Mouse (Mus musculus) forebrain, embryonic 12.5 days (tissue): ENCODE results near the gene Egfr. TPM values are rescaled to one million over a fixed set of nuclear protein-coding genes. Genes with fewer than 3 reads are reported as not detected.
A peak's percentile ranks its signal among the peaks of the same experiment; 100 is the strongest.

Experiments
- ATAC-seq: fragments of 200-750 bp; cut with Nextera tagmentation; 2 replicates; pipeline ENCODE4 v1.8.0; 2017; ENCODE audit warnings: moderate TSS enrichment; ENCODE audit not compliant: low FRiP score
- H3K27ac ChIP-seq: fragments of 300-500 bp; sonication (generic); 2 replicates; pipeline ENCODE4 v1.5.1; 2016; ENCODE audit warnings: mild to moderate bottlenecking
- H3K27me3 ChIP-seq: fragments of 300-500 bp; sonication (generic); 2 replicates; pipeline ENCODE4 v1.6.1; 2016; ENCODE audit warnings: mild to moderate bottlenecking
- H3K36me3 ChIP-seq: fragments of 300-500 bp; sonication (generic); replicated peaks from 2 replicates; pipeline ENCODE4 v1.6.1; 2016; ENCODE audit warnings: mild to moderate bottlenecking
- H3K4me1 ChIP-seq: fragments of 300-500 bp; sonication (generic); 2 replicates; pipeline ENCODE4 v1.6.1; 2016
- H3K4me2 ChIP-seq: fragments of 300-500 bp; sonication (generic); 2 replicates; pipeline ENCODE4 v1.6.1; 2016; ENCODE audit warnings: mild to moderate bottlenecking, moderate library complexity
- H3K4me3 ChIP-seq: fragments of 300-500 bp; sonication (generic); replicated peaks from 2 replicates; pipeline ENCODE4 v1.5.1; 2016; ENCODE audit warnings: mild to moderate bottlenecking
- H3K9ac ChIP-seq: fragments of 300-500 bp; sonication (generic); 2 replicates; pipeline ENCODE4 v1.6.1; 2016; ENCODE audit warnings: mild to moderate bottlenecking
- H3K9me3 ChIP-seq: fragments of 300-500 bp; sonication (generic); 2 replicates; pipeline ENCODE4 v1.6.1; 2016
- WGBS: fragments of 180-500 bp; shearing (Covaris S2); methylation state at CpG from one replicate; pipeline ENCODE4 v1.1.7; 2016; 5-methylcytosine and 5-hydroxymethylcytosine counted together
- polyA plus RNA-seq: library from polyadenylated mRNA; unstranded; fragments of >200 nt; fragmentation: Nextera tagmentation; extraction: Ambion mirVana; gene quantifications from 2 replicates; pipeline ENCODE4 v1.2.1, GENCODE M21; 2016

The Egfr gene
- polyA plus RNA-seq: 3.5 and 4.7 TPM in 2 replicates

DNA sequence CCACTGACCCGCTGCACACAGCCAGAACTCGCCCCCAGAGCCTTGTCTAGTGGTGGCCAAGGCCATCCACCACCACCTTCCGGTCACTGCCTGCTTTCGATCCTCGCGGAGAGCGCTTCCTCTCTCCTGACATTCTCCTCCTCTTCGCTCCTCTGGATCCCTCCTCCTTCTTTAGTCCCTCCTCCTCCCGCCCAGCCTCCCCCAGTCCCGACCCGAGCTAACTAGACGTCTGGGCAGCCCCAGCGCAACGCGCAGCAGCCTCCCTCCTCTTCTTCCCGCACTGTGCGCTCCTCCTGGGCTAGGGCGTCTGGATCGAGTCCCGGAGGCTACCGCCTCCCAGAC, at the start of gene Egfr:
TSS of gene Egfr (plus strand) at position 197 of the 342 bp plus-strand sequence.
- peaks cover 44% of the 10 kb centered on the region for H3K27me3 ChIP-seq
- peaks cover 15% of the 10 kb centered on the region; the same call in 1 of the 2 replicates for H3K4me1 ChIP-seq
- no peak within 1 kb of the TSS for H3K27ac ChIP-seq
- peak; percentile 86 for ATAC-seq
- H3K9me3 ChIP-seq: no peaks in the 10 kb centered on the region
- no peaks in the 10 kb centered on the region for H3K36me3 ChIP-seq
- 2% methylated on average over 21 of the region's 21 CpGs for WGBS
- H3K9ac ChIP-seq: peak within 1 kb of the TSS; percentile 33
- H3K4me2 ChIP-seq: peak within 1 kb of the TSS; percentile 95
- peak within 1 kb of the TSS; percentile 49 for H3K4me3 ChIP-seq

DNA sequence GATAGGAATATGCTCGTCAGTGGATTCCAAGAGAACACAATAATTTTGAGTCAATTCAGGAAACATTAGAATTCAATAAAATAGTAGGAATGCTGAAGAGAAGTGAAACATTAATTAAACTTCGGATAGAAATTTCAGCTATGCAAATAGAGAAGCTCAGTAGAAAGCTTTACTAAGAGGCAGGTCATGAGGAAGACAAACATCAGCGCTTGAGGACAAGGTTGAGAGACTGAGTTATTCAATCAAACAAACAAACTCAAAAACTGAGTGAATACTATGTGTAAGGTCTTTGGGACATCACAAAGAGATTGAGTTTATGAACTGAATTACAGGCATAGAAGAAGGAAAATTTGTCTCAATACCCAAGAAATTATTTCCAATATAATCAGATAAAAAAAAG, 48.8 kb upstream of the Egfr start:
- H3K36me3 ChIP-seq: no peaks in the 10 kb centered on the region
- no peaks in the 10 kb centered on the region for H3K27me3 ChIP-seq
- no peaks in the 10 kb centered on the region for H3K9me3 ChIP-seq
- H3K4me1 ChIP-seq: no peaks in the 10 kb centered on the region
- H3K4me3 ChIP-seq: no peak overlapping the region
- WGBS: 92% methylated on average over 3 of the region's 3 CpGs
- H3K4me2 ChIP-seq: no peak overlapping the region
- H3K27ac ChIP-seq: no peak overlapping the region
- ATAC-seq: no peak
- H3K9ac ChIP-seq: no peak overlapping the region

DNA sequence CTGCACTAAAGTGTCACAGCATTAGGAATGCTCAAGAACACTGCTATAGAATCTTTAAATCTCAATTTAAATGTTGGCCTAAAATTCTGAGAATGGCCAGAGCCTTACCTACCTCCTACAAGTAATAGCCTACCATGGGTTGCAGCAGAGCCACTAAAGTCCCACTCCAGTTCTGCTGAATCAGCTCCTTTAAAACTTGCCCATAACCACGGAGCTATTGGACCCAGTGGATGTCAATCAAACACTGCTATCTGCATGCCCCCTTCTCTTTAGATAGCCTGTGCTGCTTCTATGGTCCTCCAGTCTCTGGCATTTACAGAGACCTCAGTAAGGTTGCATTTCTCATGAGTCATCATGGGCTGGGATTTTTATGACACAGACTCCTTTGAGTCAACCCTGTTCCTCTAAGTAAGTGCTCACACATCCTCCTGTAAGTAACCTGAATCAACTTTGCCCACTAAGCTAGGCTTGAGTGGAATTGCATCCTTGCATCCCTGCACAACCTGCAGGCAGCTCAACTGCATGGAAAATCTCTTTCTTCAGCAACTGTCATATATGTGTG, 16.8 kb upstream of the Egfr start:
- no peaks in the 10 kb centered on the region for H3K36me3 ChIP-seq
- H3K4me2 ChIP-seq: no peak overlapping the region
- no peak overlapping the region for H3K9ac ChIP-seq
- H3K27me3 ChIP-seq: no peaks in the 10 kb centered on the region
- H3K4me1 ChIP-seq: no peaks in the 10 kb centered on the region
- no peak overlapping the region for H3K27ac ChIP-seq
- H3K4me3 ChIP-seq: no peak overlapping the region
- ATAC-seq: no peak
- no peaks in the 10 kb centered on the region for H3K9me3 ChIP-seq
- WGBS: 61% methylated on average over 1 of the region's 1 CpGs

DNA sequence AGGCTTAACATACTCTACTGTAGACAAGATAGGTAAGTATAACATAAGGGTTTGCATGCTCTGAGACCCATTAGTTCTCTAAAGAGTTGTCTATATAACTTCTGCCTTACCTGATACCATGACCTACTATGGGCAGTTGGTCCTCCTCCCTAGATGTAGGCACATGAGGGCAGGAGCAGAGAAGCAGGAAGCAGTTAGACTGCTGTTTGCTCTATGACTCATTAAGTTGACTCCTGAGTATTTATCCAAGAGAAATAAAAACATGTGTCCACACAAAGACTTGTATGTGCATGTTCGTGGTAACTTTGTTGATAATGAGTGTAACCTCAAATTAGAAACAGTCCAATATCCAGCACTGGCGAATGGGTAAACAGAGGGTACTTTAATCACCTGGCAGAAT, 14.7 kb upstream of the Egfr start:
- no peak overlapping the region for H3K27ac ChIP-seq
- no peaks in the 10 kb centered on the region for H3K27me3 ChIP-seq
- no peaks in the 10 kb centered on the region for H3K4me1 ChIP-seq
- no peak for ATAC-seq
- H3K4me3 ChIP-seq: no peak overlapping the region
- no peak overlapping the region for H3K4me2 ChIP-seq
- H3K9me3 ChIP-seq: no peaks in the 10 kb centered on the region
- 82% methylated on average over 2 of the region's 2 CpGs for WGBS
- no peak overlapping the region for H3K9ac ChIP-seq
- H3K36me3 ChIP-seq: no peaks in the 10 kb centered on the region

DNA sequence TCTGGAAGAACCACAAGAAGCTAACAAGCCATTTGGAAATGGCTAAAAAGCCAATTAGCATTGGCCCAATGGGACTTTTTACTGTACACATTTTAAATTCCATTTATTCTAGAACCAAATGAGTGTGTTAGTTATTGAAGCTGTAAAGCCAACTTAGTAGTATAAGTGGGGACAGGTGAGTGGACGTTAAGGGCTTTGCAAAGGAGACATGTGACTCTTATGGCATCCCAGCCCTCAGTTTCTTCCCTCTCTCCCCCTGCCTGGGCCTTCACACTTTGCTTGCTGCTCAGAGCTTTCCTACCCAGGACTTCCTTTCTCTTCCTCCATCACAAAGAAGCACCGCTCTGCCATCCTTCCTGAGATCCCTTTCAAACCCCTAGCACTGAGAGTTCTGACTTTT, 13.3 kb upstream of the Egfr start:
- Histone ChIP-seq H3K4me3 (no peak overlapping the region), H3K9me3 (no peaks in the 10 kb centered on the region), H3K4me1 (no peaks in the 10 kb centered on the region), H3K9ac (no peak overlapping the region), H3K27me3 (no peaks in the 10 kb centered on the region), H3K27ac (no peak overlapping the region), H3K4me2 (no peak overlapping the region), H3K36me3 (no peaks in the 10 kb centered on the region)
- no peak for ATAC-seq
- WGBS: 81% methylated on average over 2 of the region's 2 CpGs

DNA sequence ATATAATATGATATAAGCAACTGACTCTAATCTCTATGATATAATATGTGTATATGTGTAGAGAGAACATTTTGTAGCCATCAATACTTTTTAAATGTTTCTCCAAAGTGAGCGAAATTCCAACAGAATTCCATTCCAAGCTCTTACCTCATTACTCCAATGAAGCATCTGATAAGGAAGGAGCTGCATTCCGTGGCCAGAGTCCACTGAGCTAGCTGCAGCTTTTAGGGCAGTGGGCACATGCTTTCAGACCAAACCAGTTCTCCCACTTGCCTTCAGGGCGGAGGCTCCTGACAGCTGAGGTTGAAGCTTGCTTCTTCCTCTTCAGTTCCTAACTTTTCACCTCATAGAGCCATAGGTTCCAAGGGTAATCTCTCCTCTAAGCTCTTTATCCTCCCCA, 12.8 kb upstream of the Egfr start:
- 79% methylated on average over 3 of the region's 3 CpGs for WGBS
- no peak overlapping the region for H3K4me2 ChIP-seq
- H3K4me1 ChIP-seq: no peaks in the 10 kb centered on the region
- H3K4me3 ChIP-seq: no peak overlapping the region
- H3K27ac ChIP-seq: no peak overlapping the region
- no peak for ATAC-seq
- H3K27me3 ChIP-seq: no peaks in the 10 kb centered on the region
- no peak overlapping the region for H3K9ac ChIP-seq
- H3K36me3 ChIP-seq: no peaks in the 10 kb centered on the region
- H3K9me3 ChIP-seq: no peaks in the 10 kb centered on the region

DNA sequence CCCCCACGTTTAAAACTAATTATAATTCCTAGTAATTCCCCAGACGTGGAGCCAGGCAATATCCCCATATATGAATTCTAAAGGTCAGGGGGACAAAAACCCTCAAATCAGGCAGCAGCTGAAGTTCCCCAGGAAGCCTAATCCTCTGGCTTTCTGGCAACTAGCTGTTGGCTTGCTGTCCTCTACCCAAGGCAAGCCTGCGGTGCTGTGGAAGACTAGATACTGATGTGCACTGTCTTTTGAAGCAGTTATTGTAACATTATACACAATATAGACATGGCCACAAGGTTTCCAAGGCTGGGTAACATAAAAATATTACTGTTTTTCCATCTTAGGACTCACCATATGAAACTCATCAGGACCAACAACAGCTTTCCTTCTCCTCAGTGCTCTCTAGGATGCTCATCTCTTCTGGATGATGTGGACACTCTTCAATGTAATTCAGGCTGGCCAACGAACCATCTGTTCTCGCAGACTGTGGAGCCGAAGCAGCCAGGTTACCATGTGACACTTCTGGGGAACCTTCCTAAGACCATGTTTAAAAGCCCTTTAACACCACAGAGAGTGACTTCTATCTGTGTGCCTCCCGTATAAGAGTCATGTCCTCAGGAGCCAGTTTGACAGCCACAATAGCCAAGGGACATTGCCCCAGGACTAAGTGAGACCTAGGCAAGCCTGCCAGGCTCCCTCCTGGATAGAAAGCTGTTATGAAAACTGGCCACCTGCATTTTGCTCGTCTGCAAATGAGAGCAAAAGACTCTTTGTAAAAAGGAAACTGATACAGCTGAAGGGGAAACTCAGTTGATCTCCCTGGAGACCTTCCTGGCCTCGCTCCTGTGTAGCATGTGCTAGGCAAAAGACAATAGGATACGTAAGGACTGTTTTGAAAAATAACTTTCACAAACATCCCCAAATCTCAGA, 11.1 kb upstream of the Egfr start:
- no peaks in the 10 kb centered on the region for H3K36me3 ChIP-seq
- H3K27me3 ChIP-seq: no peaks in the 10 kb centered on the region
- no peak overlapping the region for H3K9ac ChIP-seq
- H3K4me1 ChIP-seq: no peaks in the 10 kb centered on the region
- H3K4me2 ChIP-seq: no peak overlapping the region
- no peak overlapping the region for H3K4me3 ChIP-seq
- no peak for ATAC-seq
- 74% methylated on average over 10 of the region's 10 CpGs for WGBS
- no peaks in the 10 kb centered on the region for H3K9me3 ChIP-seq
- no peak overlapping the region for H3K27ac ChIP-seq

DNA sequence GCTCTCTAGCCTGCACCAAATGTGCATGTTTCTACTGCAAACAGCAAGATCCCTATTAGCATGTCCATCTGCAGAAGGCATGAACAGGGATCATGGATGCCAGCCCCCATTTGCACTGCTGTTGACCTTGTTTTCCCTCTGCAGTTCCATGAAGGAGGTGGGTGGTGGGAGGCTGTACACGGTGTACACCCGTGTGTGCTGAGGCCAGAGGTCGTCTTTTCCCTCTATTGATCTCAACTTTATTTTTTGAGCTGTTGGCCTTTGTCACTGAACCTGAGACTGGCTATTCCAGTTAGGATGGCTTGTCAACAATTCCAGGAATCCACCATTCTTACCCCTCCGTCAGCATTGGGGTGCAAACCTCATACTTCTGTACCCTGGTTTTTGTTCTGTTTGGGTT, 9.8 kb upstream of the Egfr start:
- no peaks in the 10 kb centered on the region for H3K27me3 ChIP-seq
- H3K9me3 ChIP-seq: no peaks in the 10 kb centered on the region
- no peak overlapping the region for H3K9ac ChIP-seq
- H3K27ac ChIP-seq: no peak overlapping the region
- H3K4me1 ChIP-seq: no peaks in the 10 kb centered on the region
- 71% methylated on average over 4 of the region's 4 CpGs for WGBS
- no peaks in the 10 kb centered on the region for H3K36me3 ChIP-seq
- no peak overlapping the region for H3K4me3 ChIP-seq
- H3K4me2 ChIP-seq: no peak overlapping the region
- ATAC-seq: no peak

DNA sequence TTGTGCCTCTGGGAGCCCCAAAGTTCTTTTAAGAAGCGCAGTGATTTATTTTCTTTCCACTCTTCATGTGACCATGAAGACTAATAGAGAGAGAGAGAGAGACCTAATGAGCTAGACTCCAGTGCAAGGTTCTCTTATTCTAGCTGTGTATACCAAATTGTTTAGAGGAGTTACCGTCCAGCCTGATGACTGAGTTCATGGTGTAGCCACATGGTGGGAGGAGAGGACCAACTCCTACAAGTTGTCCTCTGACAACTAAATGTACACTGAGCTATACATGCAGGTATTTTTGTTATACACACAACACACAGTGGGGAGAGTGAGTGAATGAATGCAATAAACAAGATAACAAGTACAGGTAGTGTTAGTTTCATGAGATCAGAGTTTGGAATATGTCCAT, 9.2 kb upstream of the Egfr start:
- H3K36me3 ChIP-seq: no peaks in the 10 kb centered on the region
- no peaks in the 10 kb centered on the region for H3K9me3 ChIP-seq
- no peak for ATAC-seq
- 89% methylated on average over 2 of the region's 2 CpGs for WGBS
- no peak overlapping the region for H3K27ac ChIP-seq
- no peaks in the 10 kb centered on the region for H3K4me1 ChIP-seq
- H3K4me3 ChIP-seq: no peak overlapping the region
- no peak overlapping the region for H3K4me2 ChIP-seq
- no peaks in the 10 kb centered on the region for H3K27me3 ChIP-seq
- no peak overlapping the region for H3K9ac ChIP-seq

DNA sequence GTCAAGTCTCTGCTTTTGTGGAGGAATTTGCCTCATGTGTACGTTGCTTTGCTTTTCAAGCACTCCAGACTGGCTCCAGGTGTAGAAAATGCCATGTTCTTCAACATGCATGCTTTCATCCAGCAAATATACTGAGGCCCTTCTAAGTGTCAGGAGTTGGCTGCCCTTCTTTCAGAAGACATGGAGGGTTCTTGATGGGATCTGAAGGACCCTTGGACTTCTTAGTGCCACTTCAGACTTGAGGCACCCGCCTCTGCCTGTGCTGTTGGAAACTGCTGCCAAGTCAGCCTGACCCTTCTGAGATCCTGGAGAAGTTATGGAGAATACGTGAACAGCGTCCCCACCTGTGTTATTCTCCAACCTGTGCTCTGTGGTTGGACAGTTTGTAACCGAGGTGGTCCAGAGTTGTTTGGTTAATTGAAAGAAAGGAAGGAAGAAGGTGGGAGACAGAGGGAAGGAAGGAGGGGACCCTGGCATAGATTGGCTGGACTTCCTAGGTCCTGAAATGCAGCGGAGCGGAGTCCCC, 483 bp upstream of the Egfr start:
- no peak for ATAC-seq
- Histone ChIP-seq H3K9me3 (no peaks in the 10 kb centered on the region), H3K4me2 (peak overlapping the region; percentile 95), H3K4me1 (peaks cover 15% of the 10 kb centered on the region; the same call in 1 of the 2 replicates), H3K36me3 (no peaks in the 10 kb centered on the region), H3K27ac (no peak overlapping the region), H3K4me3 (peak overlapping the region; percentile 49), H3K9ac (0 out of 2 replicates have a peak overlapping the region, but pooled peaks have one; percentile 33), H3K27me3 (peaks cover 44% of the 10 kb centered on the region)
- 29% methylated on average over 7 of the region's 7 CpGs for WGBS

DNA sequence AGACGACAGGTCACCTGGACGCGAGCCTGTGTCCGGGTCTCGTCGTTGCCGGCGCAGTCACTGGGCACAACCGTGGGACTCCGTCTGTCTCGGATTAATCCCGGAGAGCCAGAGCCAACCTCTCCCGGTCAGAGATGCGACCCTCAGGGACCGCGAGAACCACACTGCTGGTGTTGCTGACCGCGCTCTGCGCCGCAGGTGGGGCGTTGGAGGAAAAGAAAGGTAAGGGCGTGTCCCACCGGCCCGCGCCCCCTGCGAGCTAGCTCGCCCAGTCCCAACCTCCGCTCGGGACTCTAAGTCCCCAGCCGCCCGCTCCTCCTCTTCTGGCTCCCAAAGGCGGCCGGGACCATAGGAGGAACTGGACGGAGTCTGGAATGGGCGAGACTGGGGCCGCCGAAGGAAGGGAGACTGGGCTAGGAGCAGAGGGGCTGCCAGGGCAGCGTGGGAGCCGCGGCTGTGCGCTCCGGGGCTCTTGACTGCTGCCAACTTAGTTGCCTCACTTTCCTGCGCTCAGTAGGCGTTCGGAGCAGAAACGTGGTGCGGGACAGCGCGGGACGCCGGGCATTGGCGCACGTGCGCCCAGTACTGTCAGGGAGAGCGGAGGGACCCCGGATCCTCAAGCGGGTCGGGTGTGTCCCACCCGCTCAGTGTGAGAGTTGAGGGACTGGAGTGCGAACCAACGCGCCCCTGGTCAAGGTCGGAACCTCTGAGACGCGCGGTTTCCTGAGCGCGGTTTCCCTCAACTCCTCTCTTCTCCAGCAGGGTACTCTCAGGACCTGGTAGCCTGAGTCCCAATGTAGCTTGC, 548 bp downstream of the Egfr start:
- Histone ChIP-seq H3K4me1 (peaks cover 15% of the 10 kb centered on the region; the same call in 1 of the 2 replicates), H3K4me3 (peak overlapping the region; percentile 49), H3K36me3 (no peaks in the 10 kb centered on the region), H3K27ac (no peak overlapping the region), H3K27me3 (peaks cover 44% of the 10 kb centered on the region), H3K9ac (peak overlapping the region; percentile 33), H3K9me3 (no peaks in the 10 kb centered on the region), H3K4me2 (peak overlapping the region; percentile 95)
- peak; percentile 71 for ATAC-seq
- WGBS: under 1% methylated on average over 68 of the region's 68 CpGs
